Mouse (Mus musculus): ENCODE data around the gene Caskin2. TPM values are rescaled to one million over a fixed set of nuclear protein-coding genes. Genes with fewer than 3 reads are reported as not detected.

Gene Caskin2
- total and polyA plus RNA-seq, 3 experiments: 0.04 to 0.33 TPM; not detected in 1

GRCm38 (mm10) chr11:115789787-115790186, 23.7 kb downstream of the Caskin2 start:
- no peaks in the 10 kb centered on the region for H3K4me1 ChIP-seq (ENCODE audit: insufficient read depth, low read depth, low read length)
- ATAC-seq (ENCODE audit: extremely low read depth, insufficient number of reproducible peaks, low FRiP score, poor library complexity, severe bottlenecking) (no peak), DNase-seq (ENCODE audit: low spot score) (no peak)
- H3K27me3 ChIP-seq (ENCODE audit: insufficient read depth, low read length): no peaks in the 10 kb centered on the region; the same call in 1 of the 2 replicates
- H3K4me3 ChIP-seq (ENCODE audit: low read depth, low read length): no peak overlapping the region
- peaks cover 96% of the 10 kb centered on the region for H3K36me3 ChIP-seq (replicated peaks)
- TF ChIP-seq GATA1 (IDR thresholded peaks at IDR 0.05; ENCODE audit: borderline replicate concordance, low read length): no peak
- no peak for TF ChIP-seq POLR2AphosphoS5 (IDR thresholded peaks at IDR 0.05; ENCODE audit: insufficient replicate concordance, low read depth, low read length)
- no peak for TF ChIP-seq CTCF (IDR thresholded peaks at IDR 0.05; ENCODE audit: low read depth, low read length)
- TF ChIP-seq TAL1 (conservative IDR thresholded peaks at IDR 0.05; ENCODE audit: low read depth, low read length): no peak
- no peak for TF ChIP-seq GATA2 (IDR thresholded peaks at IDR 0.05; ENCODE audit: borderline replicate concordance, low read depth, low read length)
- no peaks in the 10 kb centered on the region for H3K9me3 ChIP-seq (replicated peaks)

DNA sequence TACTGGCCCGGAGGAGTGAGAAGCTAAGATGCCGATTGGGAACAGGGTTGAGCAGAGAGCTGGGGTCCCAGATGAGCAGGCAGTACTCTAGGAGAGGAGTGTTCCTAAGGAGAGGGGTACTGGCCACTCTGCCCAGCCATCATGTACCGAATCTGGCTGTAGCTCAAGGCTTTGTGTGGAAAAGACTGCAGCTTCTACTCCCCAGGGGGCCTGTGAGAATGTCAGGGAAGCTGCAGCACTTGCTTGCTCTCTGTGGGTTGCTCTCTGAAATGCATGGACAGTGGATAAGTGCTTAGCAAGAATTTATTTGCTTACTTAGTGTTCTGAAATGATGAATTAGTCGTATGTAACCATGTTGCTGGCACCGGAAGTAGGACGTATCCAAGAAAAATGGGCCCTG, 27.0 kb downstream of the Caskin2 start:
- Histone ChIP-seq H3K36me3 (replicated peaks) (peaks cover 86% of the 10 kb centered on the region), H3K9me3 (replicated peaks) (no peaks in the 10 kb centered on the region), H3K4me1 (ENCODE audit: insufficient read depth, low read depth, low read length) (no peaks in the 10 kb centered on the region), H3K4me3 (ENCODE audit: low read depth, low read length) (no peak overlapping the region), H3K27me3 (ENCODE audit: insufficient read depth, low read length) (no peaks in the 10 kb centered on the region; the same call in 1 of the 2 replicates)
- ATAC-seq (ENCODE audit: extremely low read depth, insufficient number of reproducible peaks, low FRiP score, poor library complexity, severe bottlenecking) (no peak), DNase-seq (ENCODE audit: low spot score) (no peak)
- TF ChIP-seq GATA2 (IDR thresholded peaks at IDR 0.05; ENCODE audit: borderline replicate concordance, low read depth, low read length) (no peak), POLR2AphosphoS5 (IDR thresholded peaks at IDR 0.05; ENCODE audit: insufficient replicate concordance, low read depth, low read length) (no peak), CTCF (IDR thresholded peaks at IDR 0.05; ENCODE audit: low read depth, low read length) (no peak), GATA1 (IDR thresholded peaks at IDR 0.05; ENCODE audit: borderline replicate concordance, low read length) (no peak), TAL1 (conservative IDR thresholded peaks at IDR 0.05; ENCODE audit: low read depth, low read length) (no peak)

DNA sequence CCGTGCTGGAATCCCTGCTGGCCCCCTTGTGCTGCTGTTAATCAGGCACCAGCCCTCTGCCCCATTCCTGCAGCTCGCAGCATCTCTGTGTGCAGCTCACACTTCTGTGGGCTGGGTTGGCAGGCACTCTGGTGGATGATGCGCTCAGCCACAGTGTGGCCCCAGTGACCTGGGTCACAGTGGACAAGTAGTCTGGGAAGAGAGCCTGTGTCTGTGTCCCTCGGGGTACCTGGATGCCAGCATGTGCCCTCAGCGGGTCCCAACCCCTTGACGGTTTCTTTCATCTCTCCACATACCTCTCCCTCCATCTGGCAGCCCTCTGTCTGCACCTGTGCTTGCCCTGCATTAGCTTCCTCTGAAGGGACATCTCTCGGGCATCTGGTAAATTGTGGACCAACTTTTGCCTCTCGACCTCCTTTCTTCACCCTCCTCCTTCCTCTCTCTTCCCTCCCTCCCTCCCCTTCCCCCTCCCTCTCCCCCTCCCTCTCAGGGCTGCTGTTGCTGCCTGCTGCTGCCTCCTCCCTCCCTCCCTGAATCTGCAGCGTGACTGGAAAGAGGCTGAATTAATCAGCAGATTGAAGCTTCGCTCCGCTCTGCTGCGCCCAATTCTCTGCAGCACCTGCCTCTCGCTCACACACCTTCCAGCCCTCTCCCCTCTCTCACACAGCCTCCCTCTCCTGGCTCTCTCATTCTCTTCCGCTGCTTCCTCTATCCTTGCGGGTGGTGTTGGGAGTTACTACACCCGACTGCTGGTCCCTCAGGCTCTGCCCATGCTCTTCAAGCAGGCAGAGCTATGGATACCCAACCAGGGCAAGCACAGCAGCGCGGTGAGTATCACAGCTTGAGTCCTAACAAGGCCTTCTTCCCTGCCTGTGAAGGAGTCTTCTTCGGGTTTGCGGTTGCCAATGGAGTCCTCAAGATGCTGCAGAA, 33.0 kb downstream of the Caskin2 start:
- Histone ChIP-seq H3K4me3 (ENCODE audit: low read depth, low read length) (peak overlapping the region; percentile 33; the same call in 1 of the 2 replicates), H3K36me3 (replicated peaks) (peaks cover 80% of the 10 kb centered on the region), H3K4me1 (ENCODE audit: insufficient read depth, low read depth, low read length) (peaks cover 36% of the 10 kb centered on the region), H3K27me3 (ENCODE audit: insufficient read depth, low read length) (no peaks in the 10 kb centered on the region), H3K9me3 (replicated peaks) (no peaks in the 10 kb centered on the region)
- no peak for TF ChIP-seq TAL1 (conservative IDR thresholded peaks at IDR 0.05; ENCODE audit: low read depth, low read length)
- no peak for TF ChIP-seq GATA2 (IDR thresholded peaks at IDR 0.05; ENCODE audit: borderline replicate concordance, low read depth, low read length)
- TF ChIP-seq CTCF (IDR thresholded peaks at IDR 0.05; ENCODE audit: low read depth, low read length): no peak
- no peak for TF ChIP-seq POLR2AphosphoS5 (IDR thresholded peaks at IDR 0.05; ENCODE audit: insufficient replicate concordance, low read depth, low read length)
- TF ChIP-seq GATA1 (IDR thresholded peaks at IDR 0.05; ENCODE audit: borderline replicate concordance, low read length): no peak
- ATAC-seq (ENCODE audit: extremely low read depth, insufficient number of reproducible peaks, low FRiP score, poor library complexity, severe bottlenecking) (no peak), DNase-seq (ENCODE audit: low spot score) (no peak)

- Histone ChIP-seq H3K4me1 (ENCODE audit: insufficient read depth, low read depth, low read length) (peaks cover 40% of the 10 kb centered on the region), H3K27me3 (ENCODE audit: insufficient read depth, low read length) (no peaks in the 10 kb centered on the region), H3K9me3 (replicated peaks) (no peaks in the 10 kb centered on the region), H3K36me3 (replicated peaks) (peaks cover 76% of the 10 kb centered on the region), H3K4me3 (ENCODE audit: low read depth, low read length) (peak overlapping the region; percentile 60; the same call in 1 of the 2 replicates)
- TF ChIP-seq GATA1 (IDR thresholded peaks at IDR 0.05; ENCODE audit: borderline replicate concordance, low read length) (no peak), GATA2 (IDR thresholded peaks at IDR 0.05; ENCODE audit: borderline replicate concordance, low read depth, low read length) (no peak), POLR2AphosphoS5 (IDR thresholded peaks at IDR 0.05; ENCODE audit: insufficient replicate concordance, low read depth, low read length) (no peak), CTCF (IDR thresholded peaks at IDR 0.05; ENCODE audit: low read depth, low read length) (no peak), TAL1 (conservative IDR thresholded peaks at IDR 0.05; ENCODE audit: low read depth, low read length) (no peak)
- DNase-seq (ENCODE audit: low spot score) (peak; percentile 79), ATAC-seq (ENCODE audit: extremely low read depth, insufficient number of reproducible peaks, low FRiP score, poor library complexity, severe bottlenecking) (peak; percentile 79)
These were observed 34.3 kb downstream of the Caskin2 start for GRCm38 (mm10) chr11:115779038-115779571.

DNA sequence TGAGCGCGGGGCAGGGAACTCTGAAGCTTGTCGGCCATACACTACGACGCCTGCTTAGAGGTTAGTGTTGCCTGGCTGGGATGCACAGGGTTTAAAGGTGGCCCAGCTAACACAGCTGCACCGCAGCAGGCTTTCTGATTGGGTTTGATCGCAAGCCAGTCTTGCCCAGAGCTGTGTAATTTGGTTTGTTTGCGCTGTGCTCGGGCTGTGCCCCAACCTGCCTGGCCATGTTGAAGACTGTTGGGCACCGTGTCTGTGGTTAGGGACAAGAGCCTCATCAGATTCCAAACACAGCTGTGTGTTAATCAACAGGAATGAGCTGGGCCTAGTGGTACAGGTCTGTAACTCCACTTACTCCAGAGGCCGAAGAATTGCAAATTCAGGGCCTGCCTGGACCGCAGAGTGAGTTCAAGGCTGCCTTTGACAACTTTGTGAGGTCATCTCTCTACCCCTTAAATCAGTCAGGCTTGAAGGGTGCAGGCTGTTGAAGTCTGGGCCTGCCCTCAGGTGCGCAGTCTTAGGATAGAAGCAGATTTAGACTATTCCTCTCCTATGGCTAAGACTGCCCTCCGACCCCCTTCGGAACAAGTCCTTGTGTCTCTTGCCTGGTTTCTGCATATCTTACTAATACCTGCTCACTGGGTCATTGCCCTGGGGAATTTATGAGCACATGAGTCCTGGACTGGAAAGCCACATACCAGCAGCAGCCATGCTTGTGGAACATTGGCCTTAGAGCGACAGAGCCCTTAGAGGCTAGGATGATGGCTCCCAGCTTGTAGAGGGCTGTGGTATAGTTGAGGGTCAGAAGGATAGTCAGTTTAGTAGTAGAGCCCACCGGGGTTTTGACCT, 35.7 kb downstream of the Caskin2 start:
- H3K9me3 ChIP-seq (replicated peaks): no peaks in the 10 kb centered on the region
- ATAC-seq (ENCODE audit: extremely low read depth, insufficient number of reproducible peaks, low FRiP score, poor library complexity, severe bottlenecking) (no peak), DNase-seq (ENCODE audit: low spot score) (no peak)
- TF ChIP-seq POLR2AphosphoS5 (IDR thresholded peaks at IDR 0.05; ENCODE audit: insufficient replicate concordance, low read depth, low read length): no peak
- no peak for TF ChIP-seq CTCF (IDR thresholded peaks at IDR 0.05; ENCODE audit: low read depth, low read length)
- TF ChIP-seq GATA1 (IDR thresholded peaks at IDR 0.05; ENCODE audit: borderline replicate concordance, low read length): no peak
- no peak for TF ChIP-seq TAL1 (conservative IDR thresholded peaks at IDR 0.05; ENCODE audit: low read depth, low read length)
- H3K4me1 ChIP-seq (ENCODE audit: insufficient read depth, low read depth, low read length): peaks cover 40% of the 10 kb centered on the region
- no peak overlapping the region for H3K4me3 ChIP-seq (ENCODE audit: low read depth, low read length)
- H3K27me3 ChIP-seq (ENCODE audit: insufficient read depth, low read length): no peaks in the 10 kb centered on the region
- peaks cover 66% of the 10 kb centered on the region for H3K36me3 ChIP-seq (replicated peaks)

All from G1E (cell line).